Mouse (Mus musculus): Measurements from ENCODE around the gene Enpp1.
"Not testable (repeated sequence)": the region's sequence is repeated elsewhere in the genome, so short reads cannot be mapped to it uniquely, and the experiment has no call there.

Enpp1 gene

GRCm38 (mm10) chr10:24616572-24616971 is 95.4 kb downstream of the Enpp1 start:
- in situ Hi-C loops (cut with MboI; ENCODE audit: low pct_unique_long_range_greater_than_20kb in 1 of 2, low sequenced_read_pairs in 2 of 2, unreplicated experiment in 1 of 2), result not testable (repeated sequence)

- in situ Hi-C loops (cut with MboI; ENCODE audit: low pct_unique_long_range_greater_than_20kb in 1 of 2, low sequenced_read_pairs in 2 of 2, unreplicated experiment in 1 of 2), result no loop called here
These were observed 96.2 kb downstream of the Enpp1 start for GRCm38 (mm10) chr10:24615799-24616198.

- in situ Hi-C loops (cut with MboI; ENCODE audit: low pct_unique_long_range_greater_than_20kb in 1 of 2, low sequenced_read_pairs in 2 of 2, unreplicated experiment in 1 of 2), result no loop called here
These were observed 97.2 kb downstream of the Enpp1 start for GRCm38 (mm10) chr10:24614726-24615125.

GRCm38 (mm10) chr10:24609766-24610165 is 102.2 kb downstream of the Enpp1 start:
- in situ Hi-C loops (cut with MboI; ENCODE audit: low pct_unique_long_range_greater_than_20kb in 1 of 2, low sequenced_read_pairs in 2 of 2, unreplicated experiment in 1 of 2), result no loop called here

- in situ Hi-C loops (cut with MboI; ENCODE audit: low pct_unique_long_range_greater_than_20kb in 1 of 2, low sequenced_read_pairs in 2 of 2, unreplicated experiment in 1 of 2), result no loop called here
These were observed 102.8 kb downstream of the Enpp1 start for GRCm38 (mm10) chr10:24609146-24609545.

- in situ Hi-C loops (cut with MboI; ENCODE audit: low pct_unique_long_range_greater_than_20kb in 1 of 2, low sequenced_read_pairs in 2 of 2, unreplicated experiment in 1 of 2), result no loop called here
These were observed 108.2 kb downstream of the Enpp1 start for GRCm38 (mm10) chr10:24603727-24604126.

GRCm38 (mm10) chr10:24603035-24603434 is 108.9 kb downstream of the Enpp1 start:
- in situ Hi-C loops (cut with MboI; ENCODE audit: low pct_unique_long_range_greater_than_20kb in 1 of 2, low sequenced_read_pairs in 2 of 2, unreplicated experiment in 1 of 2), result no loop called here

GRCm38 (mm10) chr10:24599802-24600201 is 112.2 kb downstream of the Enpp1 start:
- in situ Hi-C loops (cut with MboI; ENCODE audit: low pct_unique_long_range_greater_than_20kb in 1 of 2, low sequenced_read_pairs in 2 of 2, unreplicated experiment in 1 of 2), result no loop called here

- in situ Hi-C loops (cut with MboI; ENCODE audit: low pct_unique_long_range_greater_than_20kb in 1 of 2, low sequenced_read_pairs in 2 of 2, unreplicated experiment in 1 of 2), result no loop called here
These were observed 113.3 kb downstream of the Enpp1 start for GRCm38 (mm10) chr10:24598693-24599092.

- in situ Hi-C loops (cut with MboI; ENCODE audit: low pct_unique_long_range_greater_than_20kb in 1 of 2, low sequenced_read_pairs in 2 of 2, unreplicated experiment in 1 of 2), result no loop called here
These were observed 114.2 kb downstream of the Enpp1 start for GRCm38 (mm10) chr10:24597789-24598188.

- in situ Hi-C loops (cut with MboI; ENCODE audit: low pct_unique_long_range_greater_than_20kb in 1 of 2, low sequenced_read_pairs in 2 of 2, unreplicated experiment in 1 of 2), result no loop called here
These were observed 115.1 kb downstream of the Enpp1 start for GRCm38 (mm10) chr10:24596869-24597339.

GRCm38 (mm10) chr10:24596003-24596868 is 115.7 kb downstream of the Enpp1 start:
- in situ Hi-C loops (cut with MboI; ENCODE audit: low pct_unique_long_range_greater_than_20kb in 1 of 2, low sequenced_read_pairs in 2 of 2, unreplicated experiment in 1 of 2), result no loop called here

- in situ Hi-C loops (cut with MboI; ENCODE audit: low pct_unique_long_range_greater_than_20kb in 1 of 2, low sequenced_read_pairs in 2 of 2, unreplicated experiment in 1 of 2), result no loop called here
These were observed 116.5 kb downstream of the Enpp1 start, which contains the start of gene Ccn2 for GRCm38 (mm10) chr10:24595250-24596002. Gene Ccn2 (plus strand): TSS chr10:24595442.

- in situ Hi-C loops (cut with MboI; ENCODE audit: low pct_unique_long_range_greater_than_20kb in 1 of 2, low sequenced_read_pairs in 2 of 2, unreplicated experiment in 1 of 2), result no loop called here
These were observed 118.4 kb downstream of the Enpp1 start for GRCm38 (mm10) chr10:24593556-24593955.

GRCm38 (mm10) chr10:24592969-24593368 is 119.0 kb downstream of the Enpp1 start:
- in situ Hi-C loops (cut with MboI; ENCODE audit: low pct_unique_long_range_greater_than_20kb in 1 of 2, low sequenced_read_pairs in 2 of 2, unreplicated experiment in 1 of 2), result no loop called here

- in situ Hi-C loops (cut with MboI; ENCODE audit: low pct_unique_long_range_greater_than_20kb in 1 of 2, low sequenced_read_pairs in 2 of 2, unreplicated experiment in 1 of 2), result no loop called here
These were observed 119.6 kb downstream of the Enpp1 start for GRCm38 (mm10) chr10:24592318-24592717.

- in situ Hi-C loops (cut with MboI; ENCODE audit: low pct_unique_long_range_greater_than_20kb in 1 of 2, low sequenced_read_pairs in 2 of 2, unreplicated experiment in 1 of 2), result no loop called here
These were observed 120.2 kb downstream of the Enpp1 start for GRCm38 (mm10) chr10:24591741-24592140.

GRCm38 (mm10) chr10:24591136-24591535 is 120.8 kb downstream of the Enpp1 start:
- in situ Hi-C loops (cut with MboI; ENCODE audit: low pct_unique_long_range_greater_than_20kb in 1 of 2, low sequenced_read_pairs in 2 of 2, unreplicated experiment in 1 of 2), result no loop called here

GRCm38 (mm10) chr10:24590546-24590945 is 121.4 kb downstream of the Enpp1 start:
- in situ Hi-C loops (cut with MboI; ENCODE audit: low pct_unique_long_range_greater_than_20kb in 1 of 2, low sequenced_read_pairs in 2 of 2, unreplicated experiment in 1 of 2), result no loop called here
